Mouse (Mus musculus) gastrocnemius, adult 2 months (tissue): Measurements from ENCODE around the gene Coro2a. TPM values are rescaled to one million over a fixed set of nuclear protein-coding genes. Genes with fewer than 3 reads are reported as not detected.

Source experiments
- DNase-seq: peaks from one replicate; pipeline ENCODE4 v3.0.0; 2022
- H3K27ac ChIP-seq: fragments of 200-600 bp; 2 replicates; pipeline ENCODE4 v1.8.1; 2022; ENCODE audit warnings: mild to moderate bottlenecking
- H3K4me3 ChIP-seq: fragments of 200-600 bp; 2 replicates; pipeline ENCODE4 v1.8.1; 2022; ENCODE audit warnings: mild to moderate bottlenecking, moderate library complexity
- CTCF ChIP-seq: fragments of 200-600 bp; IDR thresholded peaks from 2 replicates; pipeline ENCODE4 v1.8.1; 2022; ENCODE audit warnings: antibody characterized with exemption, mild to moderate bottlenecking, moderate library complexity
- intact Hi-C: fragments of 180-260 bp; cut with DNase I; formaldehyde crosslinking; loops from one replicate; pipeline ENCODE4 v1.15.1; 2025
- total RNA-seq, 2 experiments: library from RNA; stranded (reverse); gene quantifications; 2 replicates each; pipeline ENCODE4 v1.2.3; 2021

Gene Coro2a
- total RNA-seq, 2 experiments from 2014 or later: 0.10 to 0.39 TPM

DNA sequence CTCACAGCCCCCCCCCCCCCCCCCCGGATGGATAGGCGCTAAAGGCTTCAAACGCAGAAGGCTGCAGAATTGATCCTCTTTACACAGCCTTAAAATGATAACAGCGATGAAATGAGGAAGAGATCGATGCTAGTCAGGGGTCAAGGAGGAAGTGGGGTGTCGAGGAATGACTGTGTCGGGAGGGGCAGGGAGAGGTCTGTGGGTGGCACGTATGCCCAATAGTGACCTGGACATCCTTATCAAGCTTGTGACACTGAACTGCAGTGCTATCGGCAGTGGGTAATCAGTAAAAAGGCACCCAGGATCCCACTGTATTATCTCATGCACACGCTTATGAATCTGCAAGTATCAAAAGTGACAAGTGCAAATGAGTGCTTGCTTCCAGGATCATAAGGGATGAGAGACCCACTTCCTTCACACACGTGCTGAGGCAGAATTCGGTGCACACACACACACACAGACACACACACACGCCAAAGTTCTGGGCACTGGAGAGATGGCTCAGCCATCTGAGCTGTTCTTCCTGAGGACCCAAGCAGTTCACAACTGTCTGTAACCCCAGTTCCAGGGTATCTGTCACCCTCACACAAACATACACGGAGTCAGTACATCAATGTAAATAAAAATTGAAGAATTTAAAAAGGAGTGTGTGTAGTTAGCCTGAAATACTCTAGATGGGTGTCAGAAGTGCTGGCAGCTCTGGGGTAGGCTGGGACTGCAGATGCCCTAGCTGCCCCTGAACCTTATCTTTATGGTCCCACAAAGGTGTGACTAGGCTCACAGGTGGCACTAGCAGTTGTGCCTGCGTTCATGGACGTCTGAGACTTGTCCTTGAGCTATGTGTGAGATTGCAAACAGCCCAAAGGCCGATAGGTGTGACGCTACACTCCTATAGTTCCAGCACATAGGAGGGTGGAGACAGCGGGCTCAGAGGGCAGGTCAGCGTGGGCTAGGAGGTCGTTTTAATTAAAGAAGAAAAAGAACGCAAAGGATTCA is 43.0 kb downstream of the Coro2a start:
- no peak for DNase-seq
- H3K4me3 ChIP-seq: no peak overlapping the region
- intact Hi-C loops: no loop called here
- no peak overlapping the region for H3K27ac ChIP-seq
- TF ChIP-seq CTCF: no peak

- H3K27ac ChIP-seq: no peak overlapping the region
- no peak for TF ChIP-seq CTCF
- H3K4me3 ChIP-seq: no peak overlapping the region
- intact Hi-C loops: no loop called here
- DNase-seq: no peak
Observed at GRCm38 (mm10) chr4:46556933-46557332, 45.1 kb downstream of the Coro2a start.

- Histone ChIP-seq H3K27ac (no peak overlapping the region), H3K4me3 (no peak overlapping the region)
- TF ChIP-seq CTCF: no peak
- DNase-seq: no peak
- intact Hi-C loops: no loop called here
Observed at GRCm38 (mm10) chr4:46555762-46556161, 46.2 kb downstream of the Coro2a start.

GRCm38 (mm10) chr4:46554295-46555069 is 47.5 kb downstream of the Coro2a start:
- Histone ChIP-seq H3K4me3 (no peak overlapping the region), H3K27ac (no peak overlapping the region)
- intact Hi-C loops: no loop called here
- no peak for DNase-seq
- TF ChIP-seq CTCF: no peak

DNA sequence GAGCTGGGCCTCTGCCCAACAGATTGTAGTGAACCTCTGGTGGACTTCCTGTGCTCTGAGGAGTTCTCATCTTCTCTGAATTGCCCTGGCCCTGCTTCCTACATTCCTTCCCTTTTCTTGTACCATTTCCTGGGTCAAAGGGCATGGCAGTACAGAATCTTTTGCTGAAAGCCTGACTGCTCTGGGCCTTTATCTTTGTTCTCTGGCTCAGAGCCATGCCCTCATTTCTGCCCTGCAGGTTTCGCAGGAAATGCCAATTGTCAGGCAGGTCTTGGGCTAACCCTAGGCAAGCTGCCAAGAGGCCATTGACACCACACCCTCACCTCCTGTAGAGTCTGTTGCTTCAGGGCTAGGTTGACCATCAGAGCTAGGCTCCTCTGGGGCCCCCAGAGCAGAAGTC is 48.1 kb downstream of the Coro2a start:
- Histone ChIP-seq H3K27ac (no peak overlapping the region), H3K4me3 (no peak overlapping the region)
- no peak for DNase-seq
- intact Hi-C loops: no loop called here
- no peak for TF ChIP-seq CTCF

GRCm38 (mm10) chr4:46550406-46550805 is 51.6 kb downstream of the Coro2a start:
- no peak for DNase-seq
- no peak overlapping the region for H3K4me3 ChIP-seq
- TF ChIP-seq CTCF: no peak
- H3K27ac ChIP-seq: no peak overlapping the region
- intact Hi-C loops: no loop called here

GRCm38 (mm10) chr4:46549979-46550378 is 52.0 kb downstream of the Coro2a start:
- Histone ChIP-seq H3K27ac (no peak overlapping the region), H3K4me3 (no peak overlapping the region)
- intact Hi-C loops: no loop called here
- DNase-seq: no peak
- TF ChIP-seq CTCF: no peak

DNA sequence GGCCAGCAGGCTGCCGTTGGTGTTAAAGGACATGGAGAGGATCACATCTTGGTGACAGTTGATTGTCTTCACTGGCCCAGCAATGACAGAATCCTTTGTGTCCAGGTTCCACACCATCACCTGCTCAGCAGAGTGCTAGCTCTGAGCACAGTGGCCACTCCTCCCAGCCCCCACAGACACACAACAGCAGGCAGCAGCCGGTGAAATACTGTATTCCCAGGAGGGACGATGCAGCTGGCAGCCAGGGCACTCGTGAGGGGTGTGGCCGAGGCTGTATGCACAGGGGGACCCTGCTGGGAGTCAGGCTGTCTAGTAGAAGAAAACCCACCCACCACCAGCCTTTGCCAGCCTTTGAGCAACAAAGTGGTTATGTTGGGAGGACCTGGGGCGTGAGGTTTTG is 55.3 kb downstream of the Coro2a start:
- intact Hi-C loops: no loop called here
- TF ChIP-seq CTCF: no peak
- Histone ChIP-seq H3K4me3 (no peak overlapping the region), H3K27ac (no peak overlapping the region)
- no peak for DNase-seq

DNA sequence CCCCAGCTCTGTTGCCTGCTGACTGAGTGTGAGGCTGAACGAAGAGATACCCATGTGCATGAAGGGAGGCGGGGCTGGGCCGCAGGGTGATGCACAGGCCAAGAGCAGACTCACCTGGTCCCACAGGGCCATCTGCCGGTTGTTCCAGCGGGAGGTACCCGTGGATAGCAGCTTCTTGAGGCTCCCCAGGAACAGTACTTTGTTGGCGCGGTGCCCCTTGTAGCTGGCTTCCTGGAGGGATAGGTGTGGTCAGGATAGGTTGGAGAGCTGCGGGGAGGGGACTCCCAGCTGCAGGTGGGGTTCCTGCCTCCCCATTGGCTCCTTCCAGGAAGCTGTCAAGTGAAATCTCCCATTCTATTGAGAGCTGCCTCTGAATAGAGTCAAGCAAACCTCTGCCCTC is 56.5 kb downstream of the Coro2a start:
- no peak for DNase-seq
- H3K27ac ChIP-seq: no peak overlapping the region
- H3K4me3 ChIP-seq: no peak overlapping the region
- no peak for TF ChIP-seq CTCF
- intact Hi-C loops: no loop called here

DNA sequence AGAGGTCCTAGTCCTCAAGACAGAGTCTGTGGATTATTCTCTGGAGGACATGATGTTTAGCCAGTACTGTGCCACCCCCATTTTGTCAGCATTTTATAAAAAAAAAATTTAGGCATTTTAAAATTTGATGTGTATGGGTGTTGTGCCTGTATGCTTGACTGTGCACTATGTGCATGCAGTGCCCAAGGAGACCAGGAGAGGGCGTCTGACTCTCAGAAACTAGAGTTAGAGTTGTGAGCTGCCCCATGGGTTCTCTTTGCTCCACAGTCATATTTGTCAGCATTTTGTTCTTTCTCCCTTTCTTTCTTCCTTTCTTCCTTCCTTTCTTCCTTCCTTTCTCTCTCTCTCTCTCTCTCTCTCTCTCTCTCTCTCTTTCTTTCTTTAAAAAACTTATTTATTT is 57.7 kb downstream of the Coro2a start:
- H3K27ac ChIP-seq: no peak overlapping the region
- no peak for DNase-seq
- no peak overlapping the region for H3K4me3 ChIP-seq
- peak; percentile 24; the same call in 1 of the 2 replicates for TF ChIP-seq CTCF
- intact Hi-C loops: no loop called here

DNA sequence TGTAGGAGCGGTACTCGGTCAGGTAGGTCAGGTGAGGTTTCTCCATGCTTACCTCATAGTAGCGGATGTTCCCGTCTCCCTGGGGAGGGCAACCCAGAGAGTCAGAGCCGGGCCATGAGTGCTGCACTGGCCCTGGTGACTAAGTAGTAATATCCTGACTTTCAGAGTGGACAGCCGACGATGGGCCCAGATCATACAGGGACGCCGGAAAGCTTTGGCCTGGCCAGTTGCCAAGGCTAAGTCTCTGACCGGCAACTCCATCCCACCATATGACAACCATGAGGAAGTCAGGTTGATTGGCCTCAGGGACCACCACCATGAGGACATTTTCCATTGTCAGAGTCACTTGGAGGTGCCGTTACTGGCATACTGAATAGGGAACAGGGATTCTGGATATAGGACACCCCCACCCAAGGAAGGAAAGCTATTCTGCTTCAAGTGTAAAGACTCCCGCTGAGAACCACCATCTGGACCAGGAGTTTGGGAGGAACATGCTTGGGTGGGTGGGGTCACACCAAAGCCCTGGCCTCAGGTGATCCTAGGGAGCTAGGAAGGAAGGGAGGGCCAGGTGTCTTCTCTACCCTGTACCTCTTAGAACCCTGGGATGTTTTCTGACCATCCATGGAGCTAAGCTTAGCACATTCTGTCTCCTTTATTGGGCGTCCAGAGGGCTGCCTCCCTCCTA is 58.5 kb downstream of the Coro2a start:
- intact Hi-C loops: no loop called here
- Histone ChIP-seq H3K27ac (no peak overlapping the region), H3K4me3 (no peak overlapping the region)
- no peak for TF ChIP-seq CTCF
- DNase-seq: no peak

GRCm38 (mm10) chr4:46541707-46542106 is 60.3 kb downstream of the Coro2a start:
- no peak for DNase-seq
- Histone ChIP-seq H3K4me3 (no peak overlapping the region), H3K27ac (no peak overlapping the region)
- intact Hi-C loops: no loop called here
- no peak for TF ChIP-seq CTCF

GRCm38 (mm10) chr4:46539167-46539566 is 62.8 kb downstream of the Coro2a start:
- Histone ChIP-seq H3K4me3 (no peak overlapping the region), H3K27ac (no peak overlapping the region)
- no peak for DNase-seq
- no peak for TF ChIP-seq CTCF
- intact Hi-C loops: no loop called here
